18 mouse cellular contexts compared by ENCODE assay signal in genomic region chr17:61815490-61815889, GRCm38 (mm10).
"Had no signal": no experiment of that assay in that cellular context is flagged by ENCODE, and none has a peak within 500 bp of the region (broad histone marks: within the 10 kb centered on the region; RNA-seq: fewer than 3 reads in every experiment).

No protein-coding gene starts in this region.

- H3K4me2 ChIP-seq: limb, embryonic 15.5 days; liver, embryonic 13.5 days; lung, embryonic 15.5 days; midbrain, embryonic 12.5 days; neural tube, embryonic 13.5 days had no signal

- H3K4me3 ChIP-seq: limb, embryonic 15.5 days; liver, embryonic 13.5 days; lung, embryonic 15.5 days; megakaryocyte, embryonic 14.5 days; midbrain, embryonic 12.5 days; neural tube, embryonic 13.5 days had no signal

- H3K4me1 ChIP-seq: limb, embryonic 15.5 days; liver, embryonic 13.5 days; lung, embryonic 15.5 days; megakaryocyte, embryonic 14.5 days; midbrain, embryonic 12.5 days; neural tube, embryonic 13.5 days had no signal

- H3K9me3 ChIP-seq: limb, embryonic 15.5 days; liver, embryonic 13.5 days; lung, embryonic 15.5 days; megakaryocyte, embryonic 14.5 days; midbrain, embryonic 12.5 days; neural tube, embryonic 13.5 days had no signal

- H3K9ac ChIP-seq: limb, embryonic 15.5 days; liver, embryonic 13.5 days; liver, postnatal 0 days; lung, embryonic 15.5 days; midbrain, embryonic 12.5 days; neural tube, embryonic 13.5 days had no signal

- H3K27me3 ChIP-seq: limb, embryonic 15.5 days; liver, embryonic 13.5 days; lung, embryonic 15.5 days; megakaryocyte, embryonic 14.5 days; midbrain, embryonic 12.5 days; neural tube, embryonic 13.5 days had no signal

- H3K27ac ChIP-seq: limb, embryonic 15.5 days; liver, embryonic 13.5 days; lung, embryonic 15.5 days; macrophage; midbrain, embryonic 12.5 days; neural tube, embryonic 13.5 days had no signal

- ATAC-seq: liver, postnatal 0 days; midbrain, embryonic 16.5 days had no signal

- H3K36me3 ChIP-seq: limb, embryonic 15.5 days; liver, embryonic 13.5 days; lung, embryonic 15.5 days; midbrain, embryonic 12.5 days; neural tube, embryonic 13.5 days had no signal

- DNase-seq: kidney, postnatal 14 days; layer of hippocampus, adult 9-11 months; layer of hippocampus, postnatal 36 days; liver, embryonic 13.5 days; liver, postnatal 0 days; lung, postnatal 14 days; retina, postnatal 1 day; right cerebral cortex, postnatal 4 days; spleen, adult 18-20 months; thymus, adult 18-20 months; thymus, postnatal 14 days had no signal
